Mouse (Mus musculus): ENCODE data around the gene Slc4a8. TPM values are rescaled to one million over a fixed set of nuclear protein-coding genes. Genes with fewer than 3 reads are reported as not detected.
A peak's percentile ranks its signal among the peaks of the same experiment; 100 is the strongest.
"Not testable (repeated sequence)": the region's sequence is repeated elsewhere in the genome, so short reads cannot be mapped to it uniquely, and the experiment has no call there.

Slc4a8 gene
- polyA plus RNA-seq, 1 experiment from 2014 or later, result 5.6 TPM

- no peaks in the 10 kb centered on the region for H3K36me3 ChIP-seq (ENCODE audit: control insufficient read depth, insufficient read depth, low read length)
- peaks cover 3% of the 10 kb centered on the region; the same call in 1 of the 2 replicates for H3K9me3 ChIP-seq (ENCODE audit: control insufficient read depth, low read depth, low read length)
- no peaks in the 10 kb centered on the region for H3K27me3 ChIP-seq (ENCODE audit: control insufficient read depth, insufficient read depth, low read length)
- no peak overlapping the region for H3K27ac ChIP-seq (ENCODE audit: low read length)
- WGBS, result 76% methylated on average over 8 of the region's 8 CpGs
- no peak overlapping the region for H3K4me2 ChIP-seq (replicated peaks; ENCODE audit: low read depth, low read length)
- ATAC-seq (ENCODE audit: insufficient number of reproducible peaks, insufficient read depth, low FRiP score, low read depth), result no peak
- no peak overlapping the region for H3K9ac ChIP-seq (replicated peaks; ENCODE audit: low read depth, low read length)
- peaks cover 14% of the 10 kb centered on the region for H3K4me1 ChIP-seq (ENCODE audit: control insufficient read depth, insufficient read depth, low read length)
- H3K4me3 ChIP-seq (ENCODE audit: low read depth, low read length), result no peak overlapping the region
Observed at GRCm38 (mm10) chr15:100815310-100815709, 53.8 kb downstream of the Slc4a8 start.

DNA sequence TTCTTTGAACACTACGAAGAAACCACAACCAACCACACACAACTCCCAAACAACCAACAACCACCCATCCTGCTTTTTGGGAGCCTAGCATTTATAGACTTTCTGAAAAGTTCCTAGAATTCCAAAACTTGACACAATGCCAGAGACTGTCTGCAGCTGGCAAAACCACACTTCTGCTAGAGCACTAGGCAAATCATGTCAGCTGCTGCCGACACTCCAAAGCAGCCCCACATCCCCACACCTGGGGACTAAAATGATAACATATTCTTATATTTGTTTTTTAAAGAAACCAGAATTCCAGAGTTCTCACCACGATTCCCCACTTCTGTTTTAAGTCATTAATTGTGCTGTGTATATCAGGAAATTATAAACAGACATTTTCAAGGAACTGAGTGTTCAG lies 57.3 kb downstream of the Slc4a8 start:
- no peaks in the 10 kb centered on the region for H3K27me3 ChIP-seq (ENCODE audit: control insufficient read depth, insufficient read depth, low read length)
- WGBS, result 76% methylated on average over 3 of the region's 3 CpGs
- no peak overlapping the region for H3K4me2 ChIP-seq (replicated peaks; ENCODE audit: low read depth, low read length)
- H3K4me3 ChIP-seq (ENCODE audit: low read depth, low read length), result no peak overlapping the region
- peaks cover 11% of the 10 kb centered on the region for H3K4me1 ChIP-seq (ENCODE audit: control insufficient read depth, insufficient read depth, low read length)
- H3K9ac ChIP-seq (replicated peaks; ENCODE audit: low read depth, low read length), result no peak overlapping the region
- peaks cover 3% of the 10 kb centered on the region; the same call in 1 of the 2 replicates for H3K9me3 ChIP-seq (ENCODE audit: control insufficient read depth, low read depth, low read length)
- no peak for ATAC-seq (ENCODE audit: insufficient number of reproducible peaks, insufficient read depth, low FRiP score, low read depth)
- no peaks in the 10 kb centered on the region for H3K36me3 ChIP-seq (ENCODE audit: control insufficient read depth, insufficient read depth, low read length)
- H3K27ac ChIP-seq (ENCODE audit: low read length), result no peak overlapping the region

GRCm38 (mm10) chr15:100821824-100822223 lies 60.3 kb downstream of the Slc4a8 start:
- Histone ChIP-seq H3K36me3 (ENCODE audit: control insufficient read depth, insufficient read depth, low read length) (no peaks in the 10 kb centered on the region), H3K9ac (replicated peaks; ENCODE audit: low read depth, low read length) (no peak overlapping the region), H3K4me3 (ENCODE audit: low read depth, low read length) (no peak overlapping the region), H3K4me2 (replicated peaks; ENCODE audit: low read depth, low read length) (no peak overlapping the region), H3K4me1 (ENCODE audit: control insufficient read depth, insufficient read depth, low read length) (0 out of 2 replicates have a peak, but pooled peaks cover 5% of the 10 kb centered on the region), H3K27me3 (ENCODE audit: control insufficient read depth, insufficient read depth, low read length) (no peaks in the 10 kb centered on the region), H3K27ac (ENCODE audit: low read length) (no peak overlapping the region), H3K9me3 (ENCODE audit: control insufficient read depth, low read depth, low read length) (peaks cover 3% of the 10 kb centered on the region; the same call in 1 of the 2 replicates)
- WGBS, result 53% methylated on average over 8 of the region's 8 CpGs
- no peak for ATAC-seq (ENCODE audit: insufficient number of reproducible peaks, insufficient read depth, low FRiP score, low read depth)

GRCm38 (mm10) chr15:100822370-100822769 lies 60.8 kb downstream of the Slc4a8 start:
- not testable (repeated sequence) for H3K27ac ChIP-seq (ENCODE audit: low read length); H3K4me3 ChIP-seq (ENCODE audit: low read depth, low read length); H3K9ac ChIP-seq (replicated peaks; ENCODE audit: low read depth, low read length); H3K36me3 ChIP-seq (ENCODE audit: control insufficient read depth, insufficient read depth, low read length); H3K4me1 ChIP-seq (ENCODE audit: control insufficient read depth, insufficient read depth, low read length); H3K9me3 ChIP-seq (ENCODE audit: control insufficient read depth, low read depth, low read length); H3K27me3 ChIP-seq (ENCODE audit: control insufficient read depth, insufficient read depth, low read length); H3K4me2 ChIP-seq (replicated peaks; ENCODE audit: low read depth, low read length)
- 0 out of 2 replicates have a peak, but pooled peaks have one; percentile 18 for ATAC-seq (ENCODE audit: insufficient number of reproducible peaks, insufficient read depth, low FRiP score, low read depth)
- 78% methylated on average over 4 of the region's 4 CpGs for WGBS

- WGBS, result 11% methylated on average over 25 of the region's 26 CpGs
Observed at GRCm38 (mm10) chr15:100825249-100825856, 63.8 kb downstream of the Slc4a8 start.

DNA sequence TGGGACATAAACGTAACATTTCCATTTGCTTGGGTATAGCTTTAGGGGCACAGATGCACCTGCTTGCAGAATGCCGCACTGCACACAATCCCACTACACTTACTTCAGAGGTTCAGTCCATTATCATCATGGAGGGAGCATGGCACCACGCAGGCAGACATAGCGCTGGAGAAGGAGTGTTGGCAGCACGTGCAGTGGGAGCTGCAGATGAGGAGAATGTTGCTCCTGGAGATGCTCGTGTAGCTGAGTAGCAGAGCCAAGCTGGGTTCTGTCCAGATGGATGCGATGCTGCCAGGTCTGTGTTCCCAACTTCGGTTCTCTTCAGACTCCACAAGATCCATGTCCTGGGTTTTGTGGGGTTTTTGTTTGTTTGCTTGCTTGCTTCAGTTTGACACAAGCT lies 64.5 kb downstream of the Slc4a8 start:
- H3K36me3 ChIP-seq (ENCODE audit: control insufficient read depth, insufficient read depth, low read length), result no peaks in the 10 kb centered on the region
- H3K4me1 ChIP-seq (ENCODE audit: control insufficient read depth, insufficient read depth, low read length), result 0 out of 2 replicates have a peak, but pooled peaks cover 5% of the 10 kb centered on the region
- H3K27ac ChIP-seq (ENCODE audit: low read length), result no peak overlapping the region
- H3K4me3 ChIP-seq (ENCODE audit: low read depth, low read length), result no peak overlapping the region
- ATAC-seq (ENCODE audit: insufficient number of reproducible peaks, insufficient read depth, low FRiP score, low read depth), result no peak
- 83% methylated on average over 8 of the region's 8 CpGs for WGBS
- H3K9me3 ChIP-seq (ENCODE audit: control insufficient read depth, low read depth, low read length), result no peaks in the 10 kb centered on the region
- no peak overlapping the region for H3K9ac ChIP-seq (replicated peaks; ENCODE audit: low read depth, low read length)
- H3K4me2 ChIP-seq (replicated peaks; ENCODE audit: low read depth, low read length), result no peak overlapping the region
- H3K27me3 ChIP-seq (ENCODE audit: control insufficient read depth, insufficient read depth, low read length), result no peaks in the 10 kb centered on the region

More at GRCm38 (mm10) chr15:100825249-100825856, 63.8 kb downstream of the Slc4a8 start:
- H3K27ac ChIP-seq (ENCODE audit: low read length), result no peak overlapping the region
- H3K9me3 ChIP-seq (ENCODE audit: control insufficient read depth, low read depth, low read length), result no peaks in the 10 kb centered on the region
- H3K4me2 ChIP-seq (replicated peaks; ENCODE audit: low read depth, low read length), result peak overlapping the region; percentile 25
- H3K4me3 ChIP-seq (ENCODE audit: low read depth, low read length), result no peak overlapping the region
- H3K27me3 ChIP-seq (ENCODE audit: control insufficient read depth, insufficient read depth, low read length), result no peaks in the 10 kb centered on the region
- ATAC-seq (ENCODE audit: insufficient number of reproducible peaks, insufficient read depth, low FRiP score, low read depth), result no peak
- 0 out of 2 replicates have a peak, but pooled peaks cover 5% of the 10 kb centered on the region for H3K4me1 ChIP-seq (ENCODE audit: control insufficient read depth, insufficient read depth, low read length)
- no peak overlapping the region for H3K9ac ChIP-seq (replicated peaks; ENCODE audit: low read depth, low read length)
- no peaks in the 10 kb centered on the region for H3K36me3 ChIP-seq (ENCODE audit: control insufficient read depth, insufficient read depth, low read length)

DNA sequence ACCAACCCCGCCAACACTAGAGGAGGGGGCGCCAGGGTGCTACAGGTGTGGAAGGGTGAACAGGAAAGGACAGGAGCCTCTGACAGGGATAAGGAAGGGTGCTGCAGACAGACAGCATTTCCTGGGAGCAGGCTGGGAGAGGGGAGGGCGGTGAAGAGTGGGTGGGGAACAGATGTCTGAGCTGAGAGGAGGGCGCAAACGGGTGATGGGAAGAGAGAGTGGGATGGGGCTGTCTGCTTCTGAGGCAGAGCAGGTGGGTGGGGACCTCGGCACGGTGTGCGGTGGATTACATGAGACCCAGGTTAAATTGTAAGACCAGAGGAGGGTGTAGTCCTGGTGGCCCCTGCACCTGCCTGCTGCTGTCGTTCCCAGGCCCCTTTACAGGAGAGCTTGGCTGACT lies 68.2 kb downstream of the Slc4a8 start:
- H3K27ac ChIP-seq (ENCODE audit: low read length), result no peak overlapping the region
- WGBS, result 82% methylated on average over 9 of the region's 9 CpGs
- H3K9me3 ChIP-seq (ENCODE audit: control insufficient read depth, low read depth, low read length), result no peaks in the 10 kb centered on the region
- H3K27me3 ChIP-seq (ENCODE audit: control insufficient read depth, insufficient read depth, low read length), result no peaks in the 10 kb centered on the region
- H3K9ac ChIP-seq (replicated peaks; ENCODE audit: low read depth, low read length), result no peak overlapping the region
- no peaks in the 10 kb centered on the region for H3K36me3 ChIP-seq (ENCODE audit: control insufficient read depth, insufficient read depth, low read length)
- 0 out of 2 replicates have a peak, but pooled peaks cover 2% of the 10 kb centered on the region for H3K4me1 ChIP-seq (ENCODE audit: control insufficient read depth, insufficient read depth, low read length)
- H3K4me3 ChIP-seq (ENCODE audit: low read depth, low read length), result no peak overlapping the region
- ATAC-seq (ENCODE audit: insufficient number of reproducible peaks, insufficient read depth, low FRiP score, low read depth), result no peak
- H3K4me2 ChIP-seq (replicated peaks; ENCODE audit: low read depth, low read length), result no peak overlapping the region

- H3K4me1 ChIP-seq (ENCODE audit: control insufficient read depth, insufficient read depth, low read length), result no peaks in the 10 kb centered on the region
- H3K36me3 ChIP-seq (ENCODE audit: control insufficient read depth, insufficient read depth, low read length), result no peaks in the 10 kb centered on the region
- 65% methylated on average over 6 of the region's 6 CpGs for WGBS
- no peak overlapping the region for H3K27ac ChIP-seq (ENCODE audit: low read length)
- no peak overlapping the region for H3K4me3 ChIP-seq (ENCODE audit: low read depth, low read length)
- no peaks in the 10 kb centered on the region for H3K27me3 ChIP-seq (ENCODE audit: control insufficient read depth, insufficient read depth, low read length)
- no peaks in the 10 kb centered on the region for H3K9me3 ChIP-seq (ENCODE audit: control insufficient read depth, low read depth, low read length)
- no peak overlapping the region for H3K4me2 ChIP-seq (replicated peaks; ENCODE audit: low read depth, low read length)
- no peak for ATAC-seq (ENCODE audit: insufficient number of reproducible peaks, insufficient read depth, low FRiP score, low read depth)
- H3K9ac ChIP-seq (replicated peaks; ENCODE audit: low read depth, low read length), result no peak overlapping the region
Observed at GRCm38 (mm10) chr15:100830682-100831081, 69.1 kb downstream of the Slc4a8 start.

GRCm38 (mm10) chr15:100832144-100832543 lies 70.6 kb downstream of the Slc4a8 start:
- no peak overlapping the region for H3K27ac ChIP-seq (ENCODE audit: low read length)
- no peaks in the 10 kb centered on the region for H3K27me3 ChIP-seq (ENCODE audit: control insufficient read depth, insufficient read depth, low read length)
- no peaks in the 10 kb centered on the region for H3K36me3 ChIP-seq (ENCODE audit: control insufficient read depth, insufficient read depth, low read length)
- no peaks in the 10 kb centered on the region for H3K4me1 ChIP-seq (ENCODE audit: control insufficient read depth, insufficient read depth, low read length)
- 82% methylated on average over 8 of the region's 8 CpGs for WGBS
- ATAC-seq (ENCODE audit: insufficient number of reproducible peaks, insufficient read depth, low FRiP score, low read depth), result no peak
- H3K4me3 ChIP-seq (ENCODE audit: low read depth, low read length), result no peak overlapping the region
- no peak overlapping the region for H3K4me2 ChIP-seq (replicated peaks; ENCODE audit: low read depth, low read length)
- H3K9me3 ChIP-seq (ENCODE audit: control insufficient read depth, low read depth, low read length), result no peaks in the 10 kb centered on the region
- H3K9ac ChIP-seq (replicated peaks; ENCODE audit: low read depth, low read length), result no peak overlapping the region
